Mouse (Mus musculus) testis, adult 2 months (tissue): ENCODE data around the gene Lrp2. TPM values are rescaled to one million over a fixed set of nuclear protein-coding genes. Genes with fewer than 3 reads are reported as not detected.

Experiments used
- H3K27ac ChIP-seq: fragments of 200-500 bp; 2 replicates; pipeline ENCODE4 v1.5.1; 2012; ENCODE audit warnings: low read depth, low read length; ENCODE audit not compliant: control insufficient read depth, insufficient read depth
- H3K27me3 ChIP-seq: fragments of 200-500 bp; 2 replicates; pipeline ENCODE4 v1.6.1; 2012; ENCODE audit warnings: mild to moderate bottlenecking, low read length, moderate library complexity; ENCODE audit not compliant: control insufficient read depth, insufficient read depth
- H3K36me3 ChIP-seq: fragments of 200-500 bp; 2 replicates; pipeline ENCODE4 v1.6.1; 2012; ENCODE audit warnings: mild to moderate bottlenecking, low read length; ENCODE audit not compliant: control insufficient read depth, insufficient read depth
- H3K4me1 ChIP-seq: fragments of 200-500 bp; 2 replicates; pipeline ENCODE4 v1.6.1; 2012; ENCODE audit warnings: low read length; ENCODE audit not compliant: control insufficient read depth, insufficient read depth
- H3K4me3 ChIP-seq: fragments of 200-500 bp; 2 replicates; pipeline ENCODE4 v1.5.1; 2012; ENCODE audit warnings: low read depth, mild to moderate bottlenecking, low read length, moderate library complexity, mixed read lengths; ENCODE audit not compliant: control insufficient read depth
- CTCF ChIP-seq: fragments of 200-500 bp; IDR thresholded peaks from 2 replicates; pipeline ENCODE4 v1.5.1; 2012; ENCODE audit warnings: low read depth, mild to moderate bottlenecking, inconsistent platforms, low read length, moderate library complexity; ENCODE audit not compliant: control insufficient read depth, insufficient read depth, insufficient replicate concordance
- POLR2A ChIP-seq: fragments of 200-500 bp; IDR thresholded peaks from 2 replicates; pipeline ENCODE4 v1.6.1; 2012; ENCODE audit warnings: low read depth, mild to moderate bottlenecking, inconsistent platforms, low read length, moderate library complexity; ENCODE audit not compliant: control insufficient read depth
- polyA plus RNA-seq: library from polyadenylated mRNA; depleted of rRNA; stranded (reverse); fragments of >200 nt; gene quantifications from 2 replicates; pipeline ENCODE4 v1.2.3, GENCODE M21; 2012

Lrp2 gene
- polyA plus RNA-seq, 1 experiment = 0.32 TPM

DNA sequence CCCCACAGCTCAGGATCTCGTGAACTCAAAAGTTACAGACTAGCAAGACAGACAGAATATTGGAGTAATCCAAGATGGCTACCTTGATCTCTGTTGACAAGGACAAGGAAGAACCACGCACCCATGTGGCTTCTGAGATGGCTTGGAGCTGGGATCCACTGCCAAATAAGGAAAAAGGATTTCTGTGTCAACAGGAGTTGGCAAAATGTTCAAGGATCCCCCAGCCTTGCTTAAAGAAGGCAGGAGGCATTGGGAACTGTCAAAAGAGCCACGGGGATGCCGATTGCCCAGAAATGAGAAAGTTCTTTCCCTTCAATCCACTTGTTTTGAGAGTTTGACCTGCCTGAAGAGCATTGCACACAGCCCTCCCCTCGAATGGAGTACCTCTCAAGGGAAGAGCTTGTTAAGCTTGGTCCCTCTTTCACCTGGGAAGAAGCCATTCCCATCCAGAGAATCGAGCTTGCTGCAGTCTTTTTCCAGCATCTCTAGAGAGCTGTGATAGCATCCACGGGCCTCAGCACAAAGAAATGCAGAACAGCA lies 6.2 kb upstream of the Lrp2 start:
- Histone ChIP-seq H3K4me1 (peaks cover 3% of the 10 kb centered on the region; the same call in 1 of the 2 replicates), H3K36me3 (no peaks in the 10 kb centered on the region), H3K27ac (no peak overlapping the region), H3K4me3 (no peak overlapping the region), H3K27me3 (no peaks in the 10 kb centered on the region)
- no peak for TF ChIP-seq POLR2A
- TF ChIP-seq CTCF = no peak

DNA sequence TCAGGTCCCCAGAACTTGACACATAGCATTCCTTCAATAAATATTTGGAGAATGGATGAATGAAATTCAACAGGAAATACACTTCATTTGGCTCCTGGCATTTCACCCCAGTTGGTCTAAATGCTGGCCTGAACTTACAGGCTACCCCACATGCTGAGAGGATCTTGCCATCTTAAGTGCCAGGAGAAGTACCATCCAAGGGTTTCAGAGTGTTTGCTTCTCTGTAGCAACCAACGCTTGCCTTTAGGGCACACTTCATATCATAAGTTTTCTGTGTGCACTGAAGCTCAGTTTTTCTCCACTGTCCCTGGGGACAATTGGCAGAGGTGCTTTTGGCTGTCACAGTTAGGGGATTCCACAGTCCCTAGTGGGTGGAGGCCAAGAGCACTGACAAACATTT lies 4.7 kb upstream of the Lrp2 start:
- H3K4me1 ChIP-seq = peaks cover 3% of the 10 kb centered on the region; the same call in 1 of the 2 replicates
- H3K36me3 ChIP-seq = no peaks in the 10 kb centered on the region
- TF ChIP-seq POLR2A (no peak), CTCF (no peak)
- no peak overlapping the region for H3K4me3 ChIP-seq
- no peak overlapping the region for H3K27ac ChIP-seq
- H3K27me3 ChIP-seq = no peaks in the 10 kb centered on the region

GRCm38 (mm10) chr2:69587896-69588295 lies 2.0 kb upstream of the Lrp2 start:
- Histone ChIP-seq H3K27me3 (no peaks in the 10 kb centered on the region), H3K4me1 (peaks cover 5% of the 10 kb centered on the region), H3K4me3 (no peak overlapping the region; the same call in 1 of the 2 replicates), H3K36me3 (no peaks in the 10 kb centered on the region), H3K27ac (no peak overlapping the region)
- TF ChIP-seq POLR2A = no peak
- no peak for TF ChIP-seq CTCF

DNA sequence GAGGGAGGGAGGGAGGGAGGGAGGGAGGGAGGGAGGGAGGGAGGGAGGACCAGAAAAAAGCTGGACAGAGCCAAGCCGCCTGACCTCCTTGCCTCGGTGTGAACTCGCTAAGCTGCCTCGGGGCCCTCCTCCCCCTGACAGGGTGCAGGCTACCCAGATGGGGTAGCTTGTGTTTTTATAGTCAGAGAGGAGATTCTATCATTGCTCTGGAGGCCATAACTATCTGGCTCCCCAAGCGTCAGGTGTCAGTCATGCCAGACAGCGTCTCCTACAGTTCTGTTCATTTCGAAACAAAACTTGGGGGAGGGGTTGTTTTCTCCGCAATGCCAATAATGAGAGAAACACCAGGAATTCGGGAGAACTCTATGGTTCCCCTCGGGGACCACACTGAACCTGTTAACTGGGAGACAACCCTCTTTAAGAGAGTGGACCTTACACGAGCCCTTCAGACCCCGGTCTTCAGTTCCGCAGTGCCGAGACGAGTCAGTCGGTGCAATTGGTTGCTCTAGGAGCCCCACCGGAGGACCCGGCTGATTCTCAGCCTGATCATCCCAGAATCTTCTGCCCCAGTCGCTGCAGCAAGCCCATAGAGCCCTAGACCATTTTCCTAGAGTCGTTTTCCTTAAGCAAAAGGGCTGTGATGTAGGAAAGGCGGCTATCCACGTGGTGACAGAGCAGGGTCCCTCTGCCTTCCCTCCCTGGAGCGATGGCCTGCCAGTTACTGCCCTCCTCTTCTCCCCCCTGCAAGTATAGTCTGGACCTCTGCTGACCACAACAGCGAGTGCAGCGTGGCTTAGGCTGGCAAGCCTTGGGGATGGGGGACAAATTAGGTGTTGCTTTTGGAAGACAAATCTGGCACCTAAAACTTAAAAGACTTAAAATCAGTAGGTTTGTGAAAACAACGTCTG lies 1.2 kb upstream of the Lrp2 start:
- no peaks in the 10 kb centered on the region for H3K27me3 ChIP-seq
- peaks cover 5% of the 10 kb centered on the region for H3K4me1 ChIP-seq
- H3K4me3 ChIP-seq = no peak overlapping the region
- H3K36me3 ChIP-seq = no peaks in the 10 kb centered on the region
- TF ChIP-seq CTCF (no peak), POLR2A (no peak)
- H3K27ac ChIP-seq = no peak overlapping the region

DNA sequence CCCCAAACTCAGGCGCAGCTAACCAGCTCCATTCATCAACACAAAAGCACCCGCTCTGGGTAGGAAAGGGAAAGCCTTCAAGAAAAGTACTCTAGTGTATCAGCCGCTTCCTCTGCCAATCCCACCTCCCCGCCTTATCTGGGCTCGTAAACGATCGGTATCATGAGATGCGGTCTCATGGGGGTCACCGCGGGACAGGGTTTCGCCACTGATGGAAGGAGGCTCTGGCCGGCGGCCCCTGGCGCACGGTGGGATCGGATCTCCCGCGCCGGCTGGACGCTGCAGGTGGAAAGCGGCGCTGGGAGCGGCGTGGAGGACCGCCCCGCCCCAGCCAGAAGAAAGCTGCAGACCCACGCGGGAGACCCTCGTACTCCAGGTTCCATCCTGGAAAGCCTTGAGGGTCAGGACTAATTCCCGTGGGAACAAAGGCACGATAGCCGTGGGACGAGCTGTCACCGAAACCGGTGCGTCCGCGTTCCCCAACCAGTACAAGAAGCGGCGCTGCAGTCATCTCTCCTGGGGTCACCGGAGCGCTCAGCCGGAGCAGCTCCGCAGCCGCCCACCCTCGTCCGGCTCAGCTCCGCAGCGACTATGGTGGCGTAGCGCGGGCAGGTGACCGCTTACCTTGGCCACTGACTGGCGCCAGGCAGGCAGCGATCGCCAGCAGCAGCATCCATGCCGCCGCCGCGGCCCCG lies 527 bp downstream of the Lrp2 start:
- H3K36me3 ChIP-seq = no peaks in the 10 kb centered on the region
- H3K4me1 ChIP-seq = peaks cover 5% of the 10 kb centered on the region
- H3K27me3 ChIP-seq = no peaks in the 10 kb centered on the region
- H3K27ac ChIP-seq = no peak overlapping the region
- H3K4me3 ChIP-seq = peak overlapping the region; percentile 33
- TF ChIP-seq CTCF = no peak
- TF ChIP-seq POLR2A = no peak

- no peak overlapping the region for H3K27ac ChIP-seq
- peaks cover 5% of the 10 kb centered on the region for H3K4me1 ChIP-seq
- no peaks in the 10 kb centered on the region for H3K36me3 ChIP-seq
- TF ChIP-seq POLR2A (no peak), CTCF (no peak)
- H3K4me3 ChIP-seq = no peak overlapping the region
- H3K27me3 ChIP-seq = no peaks in the 10 kb centered on the region
Observed at GRCm38 (mm10) chr2:69584117-69584933, 1.5 kb downstream of the Lrp2 start.
